Mouse (Mus musculus): ENCODE data around the gene Mrps25.

DNA sequence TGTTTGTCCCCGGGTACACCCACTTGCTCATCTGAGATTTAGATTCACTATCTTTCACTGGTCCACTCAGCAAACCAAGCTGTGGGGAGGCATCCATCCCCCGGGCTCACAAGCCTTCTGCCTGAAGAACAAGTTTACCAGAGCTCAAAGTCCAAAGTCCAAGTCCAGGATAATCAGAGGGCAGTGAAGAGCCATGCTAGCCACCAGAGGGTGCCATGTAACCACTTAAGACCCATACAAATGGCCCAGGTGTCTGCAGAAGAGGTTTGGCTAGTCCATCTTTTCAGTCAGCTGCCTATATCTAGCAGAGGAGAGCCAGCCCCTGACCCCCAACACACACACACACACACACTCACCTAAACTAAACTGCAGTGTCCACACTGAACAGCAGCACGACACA is 35.6 kb upstream of the Mrps25 start:
- TF ChIP-seq GATA1 (IDR thresholded peaks at IDR 0.05; ENCODE audit: borderline replicate concordance, low read length) (no peak), FLI1 (IDR thresholded peaks at IDR 0.05; ENCODE audit: low read length) (no peak)

Measured in megakaryocyte, embryonic 14.5 days (primary cell).